Mouse (Mus musculus) retina, embryonic 14.5 days (tissue): ENCODE results near the gene Zfp704.

Experiments used
- DNase-seq: peaks from one replicate; pipeline ENCODE4 v3.0.0-alpha.2; 2015; ENCODE audit warnings: low spot score

The Zfp704 gene

DNA sequence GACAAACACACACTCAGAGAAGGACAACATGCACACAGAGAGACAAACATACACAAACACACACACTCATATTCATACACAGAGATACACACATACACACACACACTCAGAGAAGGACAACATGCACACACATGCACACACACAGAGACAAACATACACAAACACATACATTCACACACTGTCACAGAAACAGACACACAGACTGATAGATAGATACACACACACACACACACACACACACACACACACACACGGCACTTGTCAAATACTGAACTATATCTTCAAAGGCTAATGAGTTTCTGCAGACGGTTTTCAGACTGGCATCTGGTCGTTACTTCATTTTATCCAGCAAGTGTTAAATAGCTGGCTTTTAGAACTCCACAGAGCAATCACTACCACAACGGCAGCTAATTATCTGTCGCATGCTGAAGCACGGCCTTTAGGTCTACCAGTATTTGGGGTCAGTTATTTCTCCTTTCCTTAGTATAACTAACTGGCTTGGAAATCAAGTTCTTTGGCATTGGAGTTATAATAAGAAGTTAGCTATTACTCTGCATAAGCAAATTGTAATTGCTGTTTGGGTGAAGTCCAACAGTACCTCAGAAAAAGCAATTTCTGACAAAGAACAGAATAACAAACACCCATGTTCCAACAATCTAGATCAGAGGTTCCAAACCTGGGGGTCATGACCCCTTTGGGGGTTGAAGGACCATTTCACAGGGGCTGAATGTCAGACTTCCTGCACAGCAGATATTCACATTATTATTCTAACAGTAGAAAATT is 51.9 kb downstream of the Zfp704 start:
- DNase-seq, result no peak

- DNase-seq, result no peak
These were observed 53.7 kb downstream of the Zfp704 start for GRCm38 (mm10) chr3:9556137-9556536.

DNA sequence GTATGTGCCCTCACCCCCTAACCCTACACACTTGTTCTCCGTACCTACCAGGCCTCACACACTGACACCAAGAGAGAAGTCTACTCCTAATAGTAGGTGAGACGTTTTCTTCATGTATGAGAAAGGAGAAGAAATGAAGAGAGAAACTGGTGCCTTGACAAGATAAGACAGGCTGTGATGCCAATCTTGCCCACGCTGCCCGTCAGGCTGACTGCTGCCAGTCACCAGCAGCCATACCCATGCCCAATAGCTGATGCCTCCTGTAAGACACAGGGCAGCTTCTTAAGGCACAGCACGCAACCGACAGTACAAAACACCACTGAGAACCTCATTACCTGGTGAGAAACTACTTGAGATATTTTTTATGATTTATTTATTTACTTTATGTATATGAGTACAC is 55.0 kb downstream of the Zfp704 start:
- no peak for DNase-seq

DNA sequence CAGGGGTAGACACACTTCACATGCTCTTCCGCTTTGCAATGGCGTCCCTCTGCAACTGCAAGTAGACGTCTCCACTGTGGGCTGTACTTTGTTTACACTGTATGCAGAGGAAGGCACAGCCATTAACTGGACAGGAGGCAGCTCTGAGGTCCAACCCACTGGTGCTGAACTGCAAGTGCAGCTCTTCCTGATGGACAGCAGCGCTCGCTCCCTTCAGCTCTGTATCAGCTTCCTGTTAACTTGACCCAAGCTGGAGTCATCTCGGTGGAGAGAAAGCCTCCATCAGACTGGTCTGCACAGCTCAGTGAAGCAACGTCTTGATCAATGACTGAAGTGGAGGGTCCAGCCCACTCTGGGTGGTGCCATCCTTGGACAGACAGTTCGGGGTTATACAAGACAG is 57.6 kb downstream of the Zfp704 start:
- DNase-seq, result no peak

DNA sequence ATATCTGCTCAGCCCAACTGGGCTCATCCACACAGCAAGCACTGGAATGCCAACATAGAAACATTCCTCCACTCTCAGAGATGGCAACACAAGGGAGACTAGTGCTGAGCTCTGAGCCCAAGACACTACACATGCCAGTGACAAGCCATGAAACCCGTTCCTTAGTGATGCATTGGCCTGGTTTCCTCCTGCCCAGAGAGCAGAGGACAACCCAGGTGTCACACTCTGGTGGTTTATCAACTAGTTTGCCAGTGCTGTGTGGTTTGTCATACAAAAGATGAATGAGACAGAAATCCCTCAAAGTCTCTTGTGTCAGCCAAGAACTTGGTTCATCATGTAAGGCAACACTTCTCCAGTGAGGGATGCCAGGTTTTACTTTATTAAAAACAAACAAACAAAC is 59.0 kb downstream of the Zfp704 start:
- no peak for DNase-seq

- no peak for DNase-seq
These were observed 60.1 kb downstream of the Zfp704 start for GRCm38 (mm10) chr3:9549815-9550214.

DNA sequence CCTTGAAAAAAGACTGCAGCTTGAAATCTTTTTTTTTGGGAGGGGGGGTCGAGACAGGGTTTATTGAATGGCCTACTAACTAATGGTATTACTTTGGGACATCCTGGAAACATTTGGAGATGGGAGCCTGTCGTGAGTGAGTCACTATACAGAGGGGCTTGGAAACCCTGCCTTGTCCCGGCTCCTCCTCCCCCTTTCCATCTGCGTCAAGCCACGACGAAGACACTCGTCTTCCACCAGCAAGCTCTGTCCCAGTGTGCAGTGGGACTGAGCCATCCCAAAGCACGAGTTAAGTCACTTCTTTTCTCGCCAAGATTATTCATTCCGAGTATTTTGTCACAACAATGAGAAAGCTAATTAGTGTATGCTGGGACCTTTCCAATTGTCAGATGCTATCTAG is 61.7 kb downstream of the Zfp704 start:
- no peak for DNase-seq

- DNase-seq, result peak; percentile 62
These were observed 62.8 kb downstream of the Zfp704 start for GRCm38 (mm10) chr3:9546882-9547620.

DNA sequence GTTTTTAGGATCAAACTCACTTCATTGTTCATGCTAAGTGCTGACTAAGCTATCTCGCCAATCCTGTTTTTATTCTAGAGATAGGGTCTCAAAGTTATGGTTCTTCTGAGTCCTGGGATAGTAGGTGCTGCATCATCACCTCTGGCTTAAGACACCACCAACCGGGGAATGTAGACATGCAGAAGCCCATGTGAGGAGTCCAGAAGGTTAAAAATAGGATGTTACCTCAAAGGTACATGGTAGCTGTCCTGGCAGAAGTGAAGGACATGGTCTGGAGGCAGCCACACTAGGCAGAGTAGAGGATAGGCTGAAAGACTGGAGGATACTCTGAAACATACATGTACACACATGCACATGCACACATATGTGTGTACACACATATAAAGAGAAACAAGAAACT is 65.5 kb downstream of the Zfp704 start:
- DNase-seq, result no peak

DNA sequence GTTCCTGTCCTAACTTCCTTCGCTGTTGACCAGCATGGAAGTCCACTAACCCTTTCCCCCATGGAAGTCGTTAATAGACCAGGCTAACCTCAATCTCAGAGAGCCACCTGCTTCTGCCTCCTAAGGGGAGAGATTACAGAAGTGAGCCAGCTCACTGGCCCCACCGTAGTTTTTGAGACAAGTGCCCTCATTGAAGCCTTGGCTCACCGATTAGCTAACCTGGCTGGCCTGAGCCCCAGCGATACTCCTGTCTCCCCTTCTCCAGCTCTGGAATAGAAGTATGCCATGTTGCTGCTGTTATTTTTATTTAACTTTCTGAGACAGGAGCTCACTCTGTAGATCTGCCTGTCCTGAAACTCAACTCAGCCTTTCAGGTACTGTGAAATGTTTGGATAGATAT is 66.0 kb downstream of the Zfp704 start:
- DNase-seq, result no peak

GRCm38 (mm10) chr3:9543463-9543862 is 66.4 kb downstream of the Zfp704 start:
- DNase-seq, result no peak

DNA sequence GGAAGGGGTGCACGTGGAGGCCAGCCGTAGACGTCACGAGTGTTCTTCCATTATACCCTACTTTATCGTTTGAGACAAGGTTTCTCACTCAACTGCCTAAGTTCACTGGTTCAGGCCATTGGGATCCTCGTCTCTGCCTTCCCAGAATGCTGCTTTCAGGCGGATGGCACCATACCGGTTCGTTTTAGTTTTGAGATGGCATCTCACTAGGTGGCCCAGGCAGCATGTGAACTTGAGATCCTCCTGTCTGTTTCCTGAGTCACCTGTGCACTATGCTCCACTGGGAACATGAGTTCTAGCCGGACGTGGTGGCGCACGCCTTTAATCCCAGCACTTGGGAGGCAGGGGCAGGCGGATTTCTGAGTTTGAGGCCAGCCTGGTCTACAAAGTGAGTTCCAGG is 68.3 kb downstream of the Zfp704 start:
- DNase-seq, result no peak

DNA sequence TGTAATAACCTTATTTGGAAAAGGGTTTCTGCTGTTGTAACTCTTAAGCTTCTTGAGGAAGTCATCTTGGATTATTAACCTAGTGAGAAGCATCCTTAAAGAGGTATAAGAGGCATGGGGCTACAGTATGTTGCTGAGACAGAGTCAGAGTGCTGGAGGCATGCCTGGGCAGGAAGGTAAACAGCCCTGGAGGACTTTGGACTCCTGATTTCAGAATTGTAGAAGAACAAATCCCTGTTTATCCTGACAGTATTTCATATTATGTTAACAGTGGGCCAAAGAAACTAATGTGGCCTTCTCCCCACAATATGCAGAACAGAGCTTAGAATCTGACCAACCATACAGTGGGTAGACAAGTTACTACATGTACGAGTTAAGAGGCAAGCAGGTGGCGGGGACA is 71.4 kb downstream of the Zfp704 start:
- no peak for DNase-seq

DNA sequence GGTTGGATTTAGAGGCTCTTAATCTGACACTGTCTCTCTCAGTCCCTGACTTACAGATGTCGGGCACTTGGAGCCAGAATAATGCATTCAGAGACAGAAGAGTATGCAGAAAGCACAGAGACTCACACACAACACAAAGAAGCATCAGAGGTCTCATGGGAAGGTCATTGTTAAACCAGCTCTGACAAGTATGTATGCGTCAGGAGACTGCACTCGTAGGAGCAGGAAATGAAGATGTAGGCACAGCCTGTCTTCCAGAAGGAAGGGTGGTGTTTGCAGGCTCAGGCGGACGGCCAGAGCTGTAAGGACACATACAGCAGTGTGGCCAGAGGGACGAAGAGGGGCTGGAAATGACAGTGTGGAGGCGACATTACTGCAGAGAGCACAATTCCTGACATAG is 72.0 kb downstream of the Zfp704 start:
- DNase-seq, result no peak

DNA sequence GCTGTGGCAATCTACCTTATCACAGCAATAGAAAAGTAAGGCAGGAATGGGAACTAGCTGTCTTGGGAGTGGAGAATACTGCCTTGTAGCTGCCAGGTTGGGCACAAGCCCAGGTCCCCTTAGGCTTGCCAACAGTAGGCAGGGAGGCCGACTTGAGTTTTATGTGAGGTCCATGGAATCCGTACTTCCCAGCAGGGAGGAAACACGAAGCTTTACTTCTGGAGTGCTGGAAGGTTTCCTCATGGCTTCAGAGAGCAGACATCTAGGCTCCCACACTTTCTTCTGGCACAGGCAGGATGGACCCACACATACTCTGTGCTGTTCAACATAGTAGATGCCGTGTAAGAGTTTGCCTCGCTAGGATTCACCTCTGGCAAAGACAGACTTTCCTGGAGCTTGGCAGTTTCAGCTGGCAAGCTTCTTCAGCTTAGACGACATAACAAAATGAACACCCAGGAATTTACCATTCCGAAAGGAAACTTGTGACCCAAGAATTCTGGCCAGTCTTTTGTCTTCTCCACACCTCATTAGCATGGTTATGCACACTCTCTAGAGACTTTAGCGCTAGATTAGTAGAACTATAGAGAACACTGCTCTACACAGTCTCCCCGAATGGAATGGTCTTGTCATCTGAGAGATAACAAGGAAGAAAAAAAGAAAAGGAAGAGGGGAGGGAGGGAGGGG is 79.6 kb downstream of the Zfp704 start:
- no peak for DNase-seq

- DNase-seq, result no peak
These were observed 85.5 kb downstream of the Zfp704 start for GRCm38 (mm10) chr3:9524429-9524828.

DNA sequence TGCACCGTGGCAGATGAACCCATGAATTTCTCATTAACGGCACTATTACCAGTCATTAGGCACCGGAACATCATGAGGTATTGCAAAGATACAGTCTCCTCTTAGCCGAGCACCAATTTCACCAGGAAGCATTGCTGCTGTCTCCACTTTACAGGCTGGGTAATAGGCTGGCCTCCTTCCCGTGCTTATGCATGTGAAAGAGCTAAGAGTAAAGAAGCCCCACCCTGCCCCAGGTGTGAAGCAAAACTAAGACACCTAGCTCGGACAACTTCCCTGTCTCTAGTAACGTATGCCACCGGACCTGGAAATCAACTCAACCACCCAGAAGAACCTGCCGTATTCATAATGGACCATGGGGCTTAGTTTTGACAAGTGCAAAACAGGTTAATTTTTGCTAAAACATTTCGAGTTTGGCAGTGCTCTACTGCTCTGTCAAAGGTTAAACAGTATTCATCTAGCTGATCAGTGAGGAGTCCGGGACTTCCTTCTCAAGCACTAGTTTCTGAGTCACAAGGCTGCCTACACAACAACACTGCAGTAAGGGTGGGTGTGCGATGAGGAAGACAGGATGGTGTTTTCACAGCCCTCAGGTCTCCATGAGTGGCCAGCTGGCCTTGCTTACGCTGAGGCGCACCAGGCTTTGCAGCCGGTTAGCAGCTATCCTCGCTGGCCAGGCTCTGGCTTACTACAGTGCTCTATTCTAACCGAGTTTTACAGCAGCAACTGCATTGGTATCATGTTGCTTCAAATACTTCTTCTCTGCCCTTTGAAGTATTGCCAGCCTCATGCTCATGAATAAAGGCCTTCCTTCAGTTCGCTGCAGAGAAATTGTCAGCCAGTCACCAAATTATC is 86.6 kb downstream of the Zfp704 start:
- no peak for DNase-seq

- no peak for DNase-seq
These were observed 87.9 kb downstream of the Zfp704 start for GRCm38 (mm10) chr3:9522009-9522408.

- DNase-seq, result no peak
These were observed 89.2 kb downstream of the Zfp704 start for GRCm38 (mm10) chr3:9520728-9521054.

DNA sequence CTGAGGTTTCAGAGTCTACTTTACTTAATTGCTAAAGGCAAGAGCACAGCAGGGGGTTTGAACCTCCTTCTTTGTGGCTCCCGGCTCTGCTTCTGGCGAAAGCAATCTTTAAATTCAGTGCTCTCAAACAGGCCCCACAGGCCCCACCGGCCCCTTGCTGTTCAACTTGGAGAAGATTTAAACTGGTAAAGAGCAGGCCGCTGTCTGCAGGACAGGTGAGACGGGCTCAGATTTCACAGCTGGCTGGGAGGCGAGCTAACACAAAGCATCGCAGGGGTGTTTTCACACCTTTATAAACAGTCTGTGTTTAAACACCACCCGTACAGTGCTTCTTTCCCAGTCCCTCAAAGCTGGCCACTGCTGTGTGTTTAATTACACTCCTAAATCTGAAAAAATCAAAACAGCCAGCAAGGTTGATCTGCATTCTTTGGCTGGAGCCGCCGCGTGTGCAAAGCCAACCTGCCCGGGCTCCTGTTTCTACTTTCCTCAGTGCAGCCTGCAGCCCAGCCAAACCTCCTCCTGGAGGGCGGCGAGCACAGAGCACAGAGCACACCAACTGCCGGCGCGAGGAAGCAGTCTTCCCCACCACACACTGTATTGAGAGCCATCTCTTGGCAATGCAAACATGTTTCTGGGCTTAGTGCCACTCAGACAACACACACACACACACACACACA is 89.7 kb downstream of the Zfp704 start:
- peak; percentile 78 for DNase-seq

DNA sequence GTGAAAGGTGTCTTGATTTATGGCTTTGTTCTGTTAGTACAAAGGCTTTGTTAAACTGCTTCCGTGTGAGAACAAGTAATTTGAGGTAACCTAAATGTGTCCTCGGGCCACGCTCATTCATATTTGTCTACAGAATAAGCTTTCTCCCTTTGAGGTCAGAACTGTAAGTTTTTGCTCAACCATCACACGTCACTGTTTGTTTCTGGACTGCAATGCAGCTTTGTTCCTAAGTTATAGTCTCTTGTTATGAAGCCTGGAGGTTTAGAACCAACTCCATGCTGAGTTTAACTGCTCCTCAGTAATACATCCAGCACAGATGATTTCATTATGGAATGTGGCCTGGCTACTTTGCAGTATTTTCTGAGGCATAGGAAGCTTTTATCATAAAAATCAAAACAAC is 90.4 kb downstream of the Zfp704 start:
- DNase-seq, result no peak

- DNase-seq, result no peak
These were observed 90.9 kb downstream of the Zfp704 start for GRCm38 (mm10) chr3:9518936-9519335.
